Mouse (Mus musculus) bone marrow, adult 2 months (tissue): Measurements from ENCODE around the gene Grifin.

Experiments
- CTCF ChIP-seq: fragments of 200-500 bp; IDR thresholded peaks from 2 replicates; pipeline ENCODE4 v1.5.1; 2011; ENCODE audit warnings: low read length, control low read depth; ENCODE audit not compliant: control insufficient read depth, insufficient read depth
- POLR2A ChIP-seq: fragments of 200-500 bp; IDR thresholded peaks from 2 replicates; pipeline ENCODE4 v1.6.1; 2011; ENCODE audit warnings: low read depth, mild to moderate bottlenecking, control low read depth, low read length, borderline replicate concordance; ENCODE audit not compliant: control insufficient read depth

DNA sequence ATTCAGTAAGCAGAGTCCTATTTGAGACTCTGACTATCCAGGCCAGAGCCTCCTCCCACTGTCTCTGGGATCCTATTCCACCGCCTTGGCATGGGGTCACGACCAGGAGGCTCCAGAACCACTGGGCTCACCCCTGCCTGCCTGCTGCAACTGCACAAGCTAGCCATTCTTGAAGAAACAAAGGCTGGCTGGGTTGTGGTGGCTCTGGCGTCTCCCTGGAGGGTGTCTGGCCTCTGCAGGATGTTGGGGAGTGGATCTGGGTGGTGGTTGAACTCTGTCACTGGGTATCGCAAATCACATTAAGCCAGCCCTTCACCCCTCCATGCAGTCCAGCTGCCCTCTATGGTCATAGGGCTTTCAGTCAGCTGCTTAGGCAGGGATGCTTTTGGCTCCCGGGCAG lies 35.1 kb upstream of the Grifin start:
- TF ChIP-seq CTCF (no peak), POLR2A (no peak)
